Mouse (Mus musculus) bone marrow, adult 2 months (tissue): ENCODE results near the gene Nhlrc1. TPM values are rescaled to one million over a fixed set of nuclear protein-coding genes. Genes with fewer than 3 reads are reported as not detected.

ENCODE experiments used
- H3K27ac ChIP-seq: fragments of 200-500 bp; 2 replicates; pipeline ENCODE4 v1.5.1; 2012; ENCODE audit warnings: low read depth, mild to moderate bottlenecking, control low read depth, inconsistent platforms, low read length; ENCODE audit not compliant: control insufficient read depth, poor library complexity, insufficient read depth
- H3K4me1 ChIP-seq: fragments of 200-500 bp; 2 replicates; pipeline ENCODE4 v1.6.1; 2011; ENCODE audit warnings: low read length; ENCODE audit not compliant: control insufficient read depth, insufficient read depth
- H3K4me3 ChIP-seq: fragments of 200-500 bp; replicated peaks from 2 replicates; pipeline ENCODE3; 2011; ENCODE audit warnings: mild to moderate bottlenecking, low read depth, low read length, control low read depth; ENCODE audit not compliant: control insufficient read depth
- CTCF ChIP-seq: fragments of 200-500 bp; IDR thresholded peaks from 2 replicates; pipeline ENCODE4 v1.5.1; 2011; ENCODE audit warnings: low read length, control low read depth; ENCODE audit not compliant: control insufficient read depth, insufficient read depth
- POLR2A ChIP-seq: fragments of 200-500 bp; IDR thresholded peaks from 2 replicates; pipeline ENCODE4 v1.6.1; 2011; ENCODE audit warnings: low read depth, mild to moderate bottlenecking, control low read depth, low read length, borderline replicate concordance; ENCODE audit not compliant: control insufficient read depth
- WGBS: fragments of 180-500 bp; shearing (Covaris S2); methylation state at CpG from one replicate; pipeline ENCODE4 v1.1.7; 2018; 5-methylcytosine and 5-hydroxymethylcytosine counted together
- polyA plus RNA-seq: library from polyadenylated mRNA; stranded (reverse); fragments of >200 nt; gene quantifications from 2 replicates; pipeline ENCODE4 v1.2.4, GENCODE M21; 2011; ENCODE audit warnings: low replicate concordance; ENCODE audit not compliant: missing spikeins, insufficient read depth, insufficient read length

Nhlrc1 gene
- polyA plus RNA-seq = not detected in 2 replicates

GRCm38 (mm10) chr13:47014334-47015194 lies at the start of gene Nhlrc1:
Gene Nhlrc1, minus strand, starts transcription at chr13:47014850.
- Histone ChIP-seq H3K27ac (peak within 1 kb of the TSS; percentile 14; the same call in 1 of the 2 replicates), H3K4me1 (no peaks in the 10 kb centered on the region; the same call in none of the 2 replicates), H3K4me3 (peak within 1 kb of the TSS; percentile 72)
- 3% methylated on average over 72 of the region's 73 CpGs for WGBS
- TF ChIP-seq POLR2A = peak; percentile 39; the same call in 1 of the 2 replicates
- peak; percentile 94 for TF ChIP-seq CTCF

- Histone ChIP-seq H3K4me1 (no peaks in the 10 kb centered on the region), H3K4me3 (no peak overlapping the region), H3K27ac (no peak overlapping the region)
- TF ChIP-seq POLR2A (no peak), CTCF (no peak)
- 85% methylated on average over 15 of the region's 15 CpGs for WGBS
These were observed 49.5 kb upstream of the Nhlrc1 start for GRCm38 (mm10) chr13:47063985-47064760.

DNA sequence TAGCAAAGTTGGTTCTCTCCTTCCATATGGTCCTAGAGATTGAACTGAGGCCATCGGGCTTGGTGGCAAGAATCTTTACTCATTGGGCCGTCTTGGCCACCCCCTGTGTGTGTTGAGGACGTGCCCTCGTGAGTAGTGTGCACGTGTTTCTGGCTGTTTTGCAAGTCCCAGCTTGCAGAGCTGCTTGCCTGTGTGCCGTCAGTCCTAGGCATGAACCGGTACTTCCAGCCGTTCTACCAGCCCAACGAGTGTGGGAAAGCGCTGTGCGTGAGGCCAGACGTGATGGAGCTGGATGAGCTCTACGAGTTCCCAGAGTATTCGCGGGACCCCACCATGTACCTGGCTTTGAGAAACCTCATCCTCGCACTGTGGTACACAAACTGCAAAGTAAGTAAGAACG lies 48.1 kb upstream of the Nhlrc1 start:
- TF ChIP-seq CTCF (no peak), POLR2A (no peak)
- WGBS = 92% methylated on average over 17 of the region's 17 CpGs

DNA sequence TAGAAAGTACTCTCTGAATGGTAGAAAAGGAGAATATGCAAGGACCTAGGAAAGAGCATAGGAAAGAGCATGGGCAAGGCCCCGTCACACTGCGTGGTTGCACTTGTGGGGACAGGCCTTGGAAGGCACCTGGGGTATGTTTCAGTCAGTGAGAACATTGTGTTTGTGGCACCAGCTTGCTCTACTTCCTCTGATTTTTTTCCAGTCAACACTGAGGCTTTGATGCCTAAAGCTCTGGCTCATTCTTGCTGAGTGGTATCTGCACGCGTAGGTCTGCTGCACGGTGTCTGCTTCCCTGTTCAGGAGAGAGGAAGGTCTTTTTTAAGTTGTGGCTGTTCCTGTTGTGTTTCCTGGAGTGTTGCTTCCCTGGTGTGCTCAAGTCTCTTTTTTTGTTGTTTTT lies 42.1 kb upstream of the Nhlrc1 start:
- H3K4me1 ChIP-seq = no peaks in the 10 kb centered on the region
- H3K27ac ChIP-seq = no peak overlapping the region
- H3K4me3 ChIP-seq = no peak overlapping the region
- TF ChIP-seq POLR2A (no peak), CTCF (no peak)
- 74% methylated on average over 5 of the region's 5 CpGs for WGBS

More for the DNA sequence above, 48.1 kb upstream of the Nhlrc1 start:
- H3K4me3 ChIP-seq = no peak overlapping the region
- H3K27ac ChIP-seq = no peak overlapping the region
- H3K4me1 ChIP-seq = no peaks in the 10 kb centered on the region

DNA sequence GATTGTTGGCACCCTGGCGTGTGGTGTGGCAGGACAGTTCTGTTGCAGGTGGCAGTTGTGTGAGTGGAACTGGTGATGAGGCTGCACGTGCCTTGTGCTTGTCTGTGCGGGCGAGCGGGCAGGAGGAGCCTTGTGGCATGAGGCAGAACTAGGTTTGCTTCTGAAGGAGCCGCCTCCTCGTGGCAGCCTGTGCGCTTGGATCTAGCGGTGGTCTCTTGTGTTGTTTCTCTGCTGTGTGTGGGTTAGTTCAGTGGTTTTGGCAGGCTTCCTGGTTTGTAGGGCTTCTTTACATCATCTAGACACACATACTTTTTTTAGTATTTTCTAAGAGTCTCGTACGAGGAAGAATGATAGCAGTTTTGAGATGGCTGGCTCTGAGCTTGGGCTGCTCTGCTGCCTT lies 41.5 kb upstream of the Nhlrc1 start:
- H3K4me3 ChIP-seq = no peak overlapping the region

GRCm38 (mm10) chr13:47053971-47054370 lies 39.3 kb upstream of the Nhlrc1 start:
- no peak overlapping the region for H3K4me3 ChIP-seq
- H3K4me1 ChIP-seq = no peaks in the 10 kb centered on the region
- WGBS = 79% methylated on average over 10 of the region's 10 CpGs
- H3K27ac ChIP-seq = no peak overlapping the region
- TF ChIP-seq POLR2A (no peak), CTCF (no peak)

More for the DNA sequence above, 41.5 kb upstream of the Nhlrc1 start:
- Histone ChIP-seq H3K4me1 (no peaks in the 10 kb centered on the region), H3K27ac (no peak overlapping the region)
- WGBS = 25% methylated on average over 11 of the region's 11 CpGs
- TF ChIP-seq POLR2A (no peak), CTCF (no peak)

GRCm38 (mm10) chr13:47050009-47050408 lies 35.4 kb upstream of the Nhlrc1 start:
- Histone ChIP-seq H3K4me1 (no peaks in the 10 kb centered on the region), H3K27ac (no peak overlapping the region), H3K4me3 (no peak overlapping the region)
- TF ChIP-seq CTCF (no peak), POLR2A (no peak)
- 75% methylated on average over 4 of the region's 4 CpGs for WGBS

DNA sequence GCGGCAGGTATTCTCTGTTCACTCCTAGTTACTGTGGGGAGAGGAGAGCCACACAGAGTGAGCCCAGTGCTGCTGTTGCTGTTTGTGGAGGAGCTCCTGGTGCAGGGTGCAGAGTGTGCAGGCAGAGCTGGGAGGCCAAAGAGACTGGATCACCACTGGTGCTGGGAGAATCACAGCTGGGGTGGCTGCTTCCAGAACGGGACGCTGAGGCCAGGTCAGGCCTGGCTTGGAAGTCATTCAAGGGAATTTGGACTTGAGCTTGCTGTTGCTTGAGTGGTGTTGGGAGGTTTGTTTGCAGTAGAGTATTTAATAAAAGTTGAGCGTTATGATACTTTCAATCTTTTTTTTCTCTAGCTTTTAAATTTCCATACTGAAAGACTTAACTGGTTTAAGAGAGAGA lies 33.3 kb upstream of the Nhlrc1 start:
- no peak overlapping the region for H3K4me3 ChIP-seq
- 90% methylated on average over 4 of the region's 4 CpGs for WGBS
- TF ChIP-seq POLR2A = no peak
- TF ChIP-seq CTCF = no peak
- H3K27ac ChIP-seq = no peak overlapping the region
- no peaks in the 10 kb centered on the region for H3K4me1 ChIP-seq
